Mouse (Mus musculus): ENCODE measurements around the gene Sik2.

- TF ChIP-seq CTCF (IDR thresholded peaks at IDR 0.05; ENCODE audit: low read depth) (no peak), EP300 (optimal IDR thresholded peaks at IDR 0.05) (no peak)
Observed at GRCm38 (mm10) chr9:51015732-51016131, 6.9 kb upstream of the Sik2 start.

All from stomach, postnatal 0 days (tissue).